Mouse (Mus musculus): ENCODE data around the gene Atp6v1c2.

GRCm38 (mm10) chr12:17329259-17329658, at the start of gene Atp6v1c2:
- TF ChIP-seq CTCF (IDR thresholded peaks at IDR 0.05; ENCODE audit: control insufficient read depth, insufficient read depth, insufficient read length): no peak
- TF ChIP-seq USF1 (IDR thresholded peaks at IDR 0.05; ENCODE audit: low read depth): no peak
